8 mouse cellular contexts compared by ENCODE assay signal in the genomic region with DNA sequence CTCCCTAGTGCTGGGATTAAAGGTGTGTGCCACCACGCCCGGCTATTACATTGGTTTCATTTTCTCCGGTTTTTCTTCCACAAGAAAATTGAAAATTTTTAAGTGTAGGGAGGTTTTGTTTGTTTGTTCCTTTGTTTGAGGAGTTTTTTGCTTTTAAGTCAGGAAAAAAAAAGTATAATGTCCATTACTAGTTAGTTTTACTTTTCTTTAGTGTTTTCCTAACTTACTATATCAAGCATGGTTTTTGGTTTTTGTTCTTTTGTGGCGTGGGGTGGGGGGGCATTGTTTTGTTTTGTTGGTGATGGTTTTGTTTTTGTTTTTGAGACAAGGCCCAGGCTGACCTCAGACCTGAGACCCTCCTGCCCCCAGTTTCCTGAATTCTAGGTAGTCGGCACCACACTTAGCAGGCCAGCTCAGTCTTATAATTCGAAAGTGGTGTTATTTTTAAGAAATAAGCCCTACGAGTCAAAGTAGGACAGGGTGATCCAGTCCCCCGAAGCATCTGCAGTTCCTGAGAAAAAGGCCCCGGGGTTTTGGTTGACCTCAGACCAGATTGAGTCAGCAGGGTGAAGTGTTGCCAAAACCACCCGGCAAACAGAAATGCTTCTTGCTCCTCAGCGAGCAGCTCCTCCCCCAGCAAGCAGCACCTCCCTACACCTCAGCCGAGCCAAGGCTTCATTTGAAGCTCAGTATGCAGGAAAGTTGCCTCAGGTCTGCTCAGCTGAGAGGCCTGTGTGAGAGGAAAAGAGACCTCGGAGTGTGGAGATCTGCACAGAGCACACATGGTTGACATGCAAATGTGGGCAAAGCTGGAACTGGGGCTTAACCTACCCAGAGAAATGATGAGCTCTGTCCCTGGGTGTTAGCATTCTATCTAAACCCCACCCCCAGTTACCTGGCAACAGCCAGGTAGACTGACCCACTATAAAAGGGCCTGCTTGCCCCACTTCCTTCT. TPM values are rescaled to one million over a fixed set of nuclear protein-coding genes. Genes with fewer than 3 reads are reported as not detected.
DNase-seq lines count a peak whose midpoint lies in the region; ATAC-seq and TF ChIP-seq lines count a peak whose summit lies in the region.

No protein-coding gene starts in this region.

- peaks cover 19 to 48% of the 10 kb centered on the region in 2 experiments for H3K4me1 ChIP-seq in CH12.LX (ENCODE audit: control insufficient read depth in 1 of 2, insufficient read depth in 2 of 2)
- H3K4me1 ChIP-seq in kidney, embryonic 16.5 days (ENCODE audit: insufficient read depth, low read length): peaks cover 26% of the 10 kb centered on the region

- H3K4me3 ChIP-seq in CH12.LX (replicated peaks in 1 of 3; ENCODE audit: low read depth in 2 of 3, low read length in 2 of 3, poor library complexity in 1 of 3): peak overlapping the region in 2 of 3 experiments; percentile 8 to 30
- no peak overlapping the region for H3K4me3 ChIP-seq in kidney, embryonic 16.5 days (ENCODE audit: low read length)

- peak overlapping the region; percentile 79 for H3K27ac ChIP-seq in CH12.LX (ENCODE audit: insufficient read depth, low read depth)
- peak overlapping the region; percentile 59 for H3K27ac ChIP-seq in kidney, embryonic 16.5 days (ENCODE audit: low read length)

- no peaks in the 10 kb centered on the region for H3K9me3 ChIP-seq in CH12.LX (replicated peaks; ENCODE audit: low read length)
- H3K9me3 ChIP-seq in kidney, embryonic 16.5 days (ENCODE audit: low read length): no peaks in the 10 kb centered on the region

- WGBS in kidney, embryonic 16.5 days: 44% methylated on average over 13 of the region's 13 CpGs

- DNase-seq in CH12.LX (ENCODE audit: extremely low read depth): peak; percentile 95
- DNase-seq in adrenal gland, adult 8-10 months: peak; percentile 86
- peak; percentile 83 for DNase-seq in gastrocnemius, postnatal 25 days
- peak; percentile 38 to 75 for DNase-seq in monocyte, adult 2 months (ENCODE audit: low read depth in 1 of 2, low spot score in 2 of 2)
- peak; percentile 44 to 54 for DNase-seq in thymus, postnatal 36 days
- no peak for DNase-seq in retina, embryonic 14.5 days (ENCODE audit: low spot score)
- no peak for DNase-seq in left cerebral cortex, postnatal 25 days (ENCODE audit: low spot score in 2 of 2)

- dilution Hi-C loops in CH12.LX (cut with MboI; ENCODE audit: extremely low pct_ligation_motif_present, extremely low pct_unique_long_range_greater_than_20kb, low sequenced_read_pairs): no loop called here

- intact Hi-C loops in left cerebral cortex, postnatal 25 days (cut with DNase I): no loop called here

- TF ChIP-seq CTCF in CH12.LX (conservative IDR thresholded peaks at IDR 0.05 in 1 of 2, IDR thresholded peaks at IDR 0.05 in 1 of 2; ENCODE audit: low read depth in 2 of 2, low read length in 2 of 2): no peak

- TF ChIP-seq EP300 in CH12.LX (IDR thresholded peaks at IDR 0.05; ENCODE audit: low read length): peak; percentile 93

- no peaks in the 10 kb centered on the region for H3K27me3 ChIP-seq in CH12.LX (replicated peaks)
- H3K27me3 ChIP-seq in kidney, embryonic 16.5 days (ENCODE audit: insufficient read depth, low read length): no peaks in the 10 kb centered on the region

- peak; percentile 63 for TF ChIP-seq POLR2A in CH12.LX (IDR thresholded peaks at IDR 0.05; ENCODE audit: low read depth, low read length)

- H3K4me2 ChIP-seq in CH12.LX (ENCODE audit: insufficient read depth, low read depth, poor library complexity, severe bottlenecking): peak overlapping the region; percentile 23
- H3K4me2 ChIP-seq in kidney, embryonic 16.5 days (replicated peaks; ENCODE audit: low read depth, low read length): no peak overlapping the region

- ATAC-seq in kidney, embryonic 16.5 days (ENCODE audit: low FRiP score, low TSS enrichment): peak; percentile 67; the same call in 1 of the 2 replicates

- H3K9ac ChIP-seq in CH12.LX (ENCODE audit: insufficient read depth, low read depth): 0 out of 2 replicates have a peak overlapping the region, but pooled peaks have one; percentile 23
- H3K9ac ChIP-seq in kidney, embryonic 16.5 days (replicated peaks; ENCODE audit: low read length): no peak overlapping the region

- H3K79me2 ChIP-seq in CH12.LX (replicated peaks; ENCODE audit: control insufficient read depth, extremely low read depth, insufficient read depth, poor library complexity, severe bottlenecking): no peaks in the 10 kb centered on the region

- TF ChIP-seq RAD21 in CH12.LX (IDR thresholded peaks at IDR 0.05; ENCODE audit: low read depth, low read length): peak; percentile 13

- in situ Hi-C loops in CH12.LX (cut with MboI; ENCODE audit: low pct_ligation_motif_present, low pct_unique_long_range_greater_than_20kb, low sequenced_read_pairs): loop anchor here (10.0 kb wide), 1 partner anchor 60 kb away; no protein-coding TSS in a partner anchor

- no peaks in the 10 kb centered on the region for H3K36me3 ChIP-seq in CH12.LX (replicated peaks in 1 of 2; ENCODE audit: control insufficient read depth in 1 of 2, insufficient read depth in 1 of 2, low read length in 1 of 2)
- H3K36me3 ChIP-seq in kidney, embryonic 16.5 days (ENCODE audit: insufficient read depth, low read length): no peaks in the 10 kb centered on the region

TF ChIP-seq in CH12.LX, 34 proteins besides CTCF, POLR2A, EP300 and RAD21 (continues in another document):
- TF ChIP-seq ZKSCAN1 (IDR thresholded peaks at IDR 0.05; ENCODE audit: borderline replicate concordance, low read depth, low read length) (no peak), E2F4 (IDR thresholded peaks at IDR 0.05; ENCODE audit: insufficient replicate concordance, low read depth, low read length) (no peak), SIN3A (IDR thresholded peaks at IDR 0.05; ENCODE audit: low read length) (peak; percentile 92), HCFC1 (IDR thresholded peaks at IDR 0.05; ENCODE audit: low read depth, low read length) (no peak; the same call in none of the 2 replicates), ETS1 (conservative IDR thresholded peaks at IDR 0.05; ENCODE audit: low read depth, low read length) (peak; percentile 97), JUND (conservative IDR thresholded peaks at IDR 0.05; ENCODE audit: low read depth, low read length) (peak; percentile 85), CHD2 (IDR thresholded peaks at IDR 0.05; ENCODE audit: low read length) (peak; percentile 75), MEF2A (IDR thresholded peaks at IDR 0.05; ENCODE audit: borderline replicate concordance, low read depth, low read length) (peak; percentile 97), MAX (IDR thresholded peaks at IDR 0.05; ENCODE audit: low read length) (peak; percentile 83), USF1 (IDR thresholded peaks at IDR 0.05; ENCODE audit: low read depth, low read length) (no peak), POLR2AphosphoS2 (IDR thresholded peaks at IDR 0.05; ENCODE audit: low read depth, low read length) (no peak), TBP (conservative IDR thresholded peaks at IDR 0.05; ENCODE audit: low read depth, low read length) (peak; percentile 92), KAT2A (IDR thresholded peaks at IDR 0.05; ENCODE audit: insufficient replicate concordance, low read length) (0 out of 2 replicates have a peak, but pooled peaks have one; percentile 44), MYC (IDR thresholded peaks at IDR 0.05; ENCODE audit: low read depth, low read length) (0 out of 2 replicates have a peak, but pooled peaks have one; percentile 37), RCOR1 (conservative IDR thresholded peaks at IDR 0.05; ENCODE audit: low read depth, low read length) (peak; percentile 69; the same call in 1 of the 2 replicates), JUN (IDR thresholded peaks at IDR 0.05; ENCODE audit: insufficient read depth, low read depth, low read length) (peak; percentile 65), ZMIZ1 (IDR thresholded peaks at IDR 0.05; ENCODE audit: low read depth, low read length) (peak; percentile 48), ZNF384 (IDR thresholded peaks at IDR 0.05; ENCODE audit: low read depth, low read length) (no peak; the same call in 1 of the 2 replicates), TCF12 (IDR thresholded peaks at IDR 0.05; ENCODE audit: low read depth, low read length) (peak; percentile 98), USF2 (conservative IDR thresholded peaks at IDR 0.05; ENCODE audit: low read depth, low read length) (no peak), ELF1 (IDR thresholded peaks at IDR 0.05; ENCODE audit: low read depth, low read length) (peak; percentile 58; the same call in 1 of the 2 replicates), PAX5 (IDR thresholded peaks at IDR 0.05; ENCODE audit: low read length) (no peak), MAZ (IDR thresholded peaks at IDR 0.05; ENCODE audit: low read depth, low read length) (0 out of 2 replicates have a peak, but pooled peaks have one; percentile 85), BHLHE40 (IDR thresholded peaks at IDR 0.05; ENCODE audit: low read depth, low read length) (peak; percentile 86), ZC3H11A (IDR thresholded peaks at IDR 0.05; ENCODE audit: low read depth, low read length) (no peak), UBTF (IDR thresholded peaks at IDR 0.05; ENCODE audit: low read depth, low read length) (no peak), IRF4 (IDR thresholded peaks at IDR 0.05; ENCODE audit: low read depth, low read length) (peak; percentile 96), MAFK (IDR thresholded peaks at IDR 0.05; ENCODE audit: insufficient replicate concordance, low read length) (peak; percentile 80), GABPA (IDR thresholded peaks at IDR 0.05; ENCODE audit: insufficient replicate concordance, low read depth, low read length) (no peak), MXI1 (IDR thresholded peaks at IDR 0.05; ENCODE audit: low read depth, low read length) (no peak; the same call in 1 of the 2 replicates), SMC3 (IDR thresholded peaks at IDR 0.05; ENCODE audit: low read depth, low read length) (peak; percentile 32; the same call in 1 of the 2 replicates)

RNA-seq across cellular contexts. Expression of a gene that starts 23.1 kb away (rescaled TPM):
- total RNA-seq in CH12.LX (2012; rRNA removed) (65.3 and 75.3 TPM in 2 replicates), CH12.LX (2014; rRNA removed) (104 and 111 TPM in 2 replicates)
- 98.3 and 102 TPM in 2 replicates for polyA plus RNA-seq in CH12.LX (2012; ENCODE audit: insufficient read length, low read depth)
- 10 to 100 TPM; 26.0 to 29.3 (median 28.3) TPM for total RNA-seq in adrenal gland, adult 8-10 months (2022)
- 10 to 100 TPM; 17.8 to 20.2 TPM for total RNA-seq in gastrocnemius, postnatal 25 days (2021)
- polyA plus RNA-seq in kidney, embryonic 16.5 days (2015; fragmentation: Nextera tagmentation; extraction: Ambion mirVana): 6.4 and 6.7 TPM in 2 replicates
- total RNA-seq in left cerebral cortex, postnatal 25 days (2021): 10 to 100 TPM; 58.7 TPM

RNA-seq across cellular contexts. Expression of a gene that starts 43.2 kb away (rescaled TPM):
- total RNA-seq in CH12.LX (2012; rRNA removed) (269 and 278 TPM in 2 replicates), CH12.LX (2014; rRNA removed) (280 and 293 TPM in 2 replicates)
- polyA plus RNA-seq in CH12.LX (2012; ENCODE audit: insufficient read length, low read depth): 343 and 363 TPM in 2 replicates
- total RNA-seq in adrenal gland, adult 8-10 months (2022): 10 to 100 TPM; 70.8 to 97.5 (median 88.9) TPM
- total RNA-seq in gastrocnemius, postnatal 25 days (2021): 10 to 100 TPM; 27.4 to 36.0 TPM
- polyA plus RNA-seq in kidney, embryonic 16.5 days (2015; fragmentation: Nextera tagmentation; extraction: Ambion mirVana): 226 and 238 TPM in 2 replicates
- total RNA-seq in left cerebral cortex, postnatal 25 days (2021): 10 to 100 TPM; 24.8 to 26.5 TPM

Comparison
In these comparisons a context has a peak if more than half of its experiments do, and no peak if none do; other contexts are left out.
1. DNase-seq: peak in CH12.LX (single experiment), adrenal gland, adult 8-10 months (single experiment), gastrocnemius, postnatal 25 days (single experiment), monocyte, adult 2 months (2 of 2) and thymus, postnatal 36 days (2 of 2); none in retina, embryonic 14.5 days (single experiment) and left cerebral cortex, postnatal 25 days (0 of 2).